Mouse (Mus musculus): ENCODE measurements at regions not wholly inside any gene's neighbourhood (a gene's known extent, or its start where the extent isn't known, plus 50 kb on each side); places are given as distances from the start of the nearest gene placed in this dataset.
A peak's percentile ranks its signal among the peaks of the same experiment; 100 is the strongest.

DNA sequence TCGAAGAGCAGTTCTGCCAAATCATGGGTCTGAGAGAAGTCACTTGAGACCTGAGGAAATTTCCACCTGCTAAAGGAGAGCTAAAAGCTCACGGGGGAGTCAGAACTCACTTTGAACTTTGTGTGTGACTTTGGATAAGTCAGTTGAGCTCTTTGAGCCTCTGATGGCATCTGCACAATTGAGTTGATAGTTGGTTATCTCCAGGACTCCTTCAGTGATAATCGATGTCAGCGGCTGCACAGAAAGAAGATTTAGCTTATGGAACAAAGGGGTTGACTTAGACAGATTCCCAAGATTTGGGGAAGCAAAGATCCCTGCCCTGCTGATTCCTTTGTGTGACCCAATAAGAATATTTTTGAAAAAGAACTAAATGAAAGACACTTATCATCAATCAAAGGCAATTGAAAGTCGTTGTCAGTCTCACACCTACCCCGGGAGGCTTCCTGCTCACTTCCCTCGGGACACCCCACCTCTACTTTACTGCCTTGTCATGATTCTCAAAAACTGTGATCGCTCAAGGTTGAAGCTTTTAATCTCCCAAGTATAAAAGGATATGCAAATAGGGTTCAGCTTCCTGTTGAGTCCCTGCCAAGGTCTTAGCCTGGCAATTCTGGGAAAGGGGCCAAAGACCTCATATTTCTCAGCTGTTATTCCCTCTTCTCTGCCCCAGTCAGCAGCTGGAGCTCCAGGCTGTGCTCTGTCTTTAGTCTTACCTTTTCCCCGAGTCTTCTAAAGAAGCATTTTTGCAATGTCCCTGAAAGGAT lies 145.4 kb downstream of the Dad1 start:
- Histone ChIP-seq H3K4me2 (ENCODE audit: low read length) (0 out of 2 replicates have a peak overlapping the region, but pooled peaks have one; percentile 8), H3K4me1 (replicated peaks; ENCODE audit: insufficient read depth, low read length) (peaks cover 5% of the 10 kb centered on the region; the same call in 1 of the 2 replicates), H3K4me3 (replicated peaks; ENCODE audit: low read depth, low read length) (no peak overlapping the region), H3K27ac (no peak overlapping the region), H3K36me3 (ENCODE audit: insufficient read depth, low read length) (no peaks in the 10 kb centered on the region), H3K9ac (ENCODE audit: low read depth, low read length) (no peak overlapping the region), H3K27me3 (ENCODE audit: insufficient read depth, low read length) (no peaks in the 10 kb centered on the region), H3K9me3 (replicated peaks; ENCODE audit: low read length) (no peaks in the 10 kb centered on the region)
- TF ChIP-seq CTCF (IDR thresholded peaks at IDR 0.05; ENCODE audit: low read depth), result no peak
- DNase-seq (ENCODE audit: low spot score), result peak; percentile 80
- 12% methylated on average over 9 of the region's 9 CpGs for WGBS
- peak; percentile 69; the same call in 1 of the 2 replicates for ATAC-seq (replicated peaks; ENCODE audit: low FRiP score, low read depth)

DNA sequence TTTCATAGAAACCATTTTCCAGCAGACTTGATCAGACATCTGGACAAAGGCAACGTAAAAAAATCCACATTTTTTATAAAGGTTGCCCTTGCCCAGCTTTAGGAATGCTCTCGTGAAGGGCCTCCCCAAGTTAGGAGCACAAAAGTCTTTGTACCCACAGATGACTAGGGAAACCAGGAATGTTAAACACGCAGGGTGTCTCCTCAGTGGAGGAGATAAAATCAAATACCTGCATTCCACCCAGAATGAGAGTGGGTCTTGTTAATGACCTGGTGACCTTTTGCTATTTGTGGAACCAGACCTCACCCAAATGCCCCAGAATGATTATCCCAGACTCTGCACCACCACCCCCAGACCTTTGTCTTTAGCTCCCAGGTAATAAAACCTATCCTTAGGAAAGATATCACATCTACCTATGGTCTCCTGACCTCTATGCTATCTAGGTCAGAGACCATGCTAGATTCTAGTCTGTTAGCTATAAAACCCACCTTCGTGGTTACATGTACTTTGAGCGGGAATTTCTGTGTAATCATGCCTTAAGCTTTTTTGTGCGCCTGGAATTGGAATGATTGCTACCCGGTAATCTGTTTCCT lies 146.6 kb downstream of the Dad1 start:
- no peak for ATAC-seq (replicated peaks; ENCODE audit: low FRiP score, low read depth)
- Histone ChIP-seq H3K9ac (ENCODE audit: low read depth, low read length) (no peak overlapping the region), H3K27me3 (ENCODE audit: insufficient read depth, low read length) (no peaks in the 10 kb centered on the region), H3K4me1 (replicated peaks; ENCODE audit: insufficient read depth, low read length) (peaks cover 5% of the 10 kb centered on the region; the same call in 1 of the 2 replicates), H3K9me3 (replicated peaks; ENCODE audit: low read length) (no peaks in the 10 kb centered on the region), H3K4me2 (ENCODE audit: low read length) (no peak overlapping the region), H3K36me3 (ENCODE audit: insufficient read depth, low read length) (no peaks in the 10 kb centered on the region), H3K4me3 (replicated peaks; ENCODE audit: low read depth, low read length) (no peak overlapping the region), H3K27ac (no peak overlapping the region)
- no peak for TF ChIP-seq CTCF (IDR thresholded peaks at IDR 0.05; ENCODE audit: low read depth)
- no peak for DNase-seq (ENCODE audit: low spot score)
- 77% methylated on average over 7 of the region's 7 CpGs for WGBS

DNA sequence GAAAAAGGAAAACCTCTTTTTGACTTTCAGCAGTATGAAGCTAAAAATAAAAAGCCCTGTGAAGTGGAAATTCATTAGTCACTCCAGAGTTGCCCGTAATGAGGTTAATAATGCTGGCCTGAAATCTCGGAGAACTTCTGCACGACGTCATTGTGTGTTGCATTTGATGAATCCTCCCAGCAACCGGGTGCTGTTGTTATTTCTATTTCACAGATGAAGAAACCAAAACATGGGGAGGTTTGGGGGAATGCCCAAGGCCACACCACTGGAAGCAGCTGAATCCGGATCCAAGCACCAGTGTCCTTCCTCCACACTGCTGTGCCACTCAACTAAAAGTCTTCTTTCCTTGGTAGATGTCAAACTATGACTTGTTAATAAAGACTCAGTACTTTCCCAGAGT lies 149.7 kb downstream of the Dad1 start:
- 58% methylated on average over 6 of the region's 6 CpGs for WGBS
- Histone ChIP-seq H3K9me3 (replicated peaks; ENCODE audit: low read length) (no peaks in the 10 kb centered on the region), H3K9ac (ENCODE audit: low read depth, low read length) (no peak overlapping the region), H3K36me3 (ENCODE audit: insufficient read depth, low read length) (no peaks in the 10 kb centered on the region), H3K27me3 (ENCODE audit: insufficient read depth, low read length) (no peaks in the 10 kb centered on the region), H3K27ac (no peak overlapping the region), H3K4me1 (replicated peaks; ENCODE audit: insufficient read depth, low read length) (peaks cover 5% of the 10 kb centered on the region; the same call in 1 of the 2 replicates), H3K4me2 (ENCODE audit: low read length) (no peak overlapping the region), H3K4me3 (replicated peaks; ENCODE audit: low read depth, low read length) (no peak overlapping the region)
- TF ChIP-seq CTCF (IDR thresholded peaks at IDR 0.05; ENCODE audit: low read depth), result no peak
- DNase-seq (ENCODE audit: low spot score) (no peak), ATAC-seq (replicated peaks; ENCODE audit: low FRiP score, low read depth) (no peak)

DNA sequence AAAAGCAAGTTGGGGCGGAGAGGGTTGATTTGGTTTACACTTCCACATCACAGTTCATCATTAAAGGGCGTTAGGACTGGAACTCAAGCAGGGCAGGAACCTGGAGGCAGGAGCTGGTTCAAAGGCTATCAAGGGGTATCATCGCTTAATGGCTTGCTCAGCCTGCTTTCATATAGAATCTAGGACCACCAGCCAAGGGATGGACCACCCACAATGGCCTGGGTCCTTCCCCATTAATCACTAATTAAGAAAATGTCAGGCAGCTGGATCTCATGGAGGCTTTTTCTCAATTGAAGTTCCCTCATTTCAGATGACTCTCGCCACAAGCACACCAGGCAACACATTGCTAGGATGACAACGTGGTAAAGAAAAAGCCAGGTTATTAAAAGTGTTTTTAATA lies 150.4 kb downstream of the Dad1 start:
- Histone ChIP-seq H3K27ac (no peak overlapping the region), H3K36me3 (ENCODE audit: insufficient read depth, low read length) (no peaks in the 10 kb centered on the region), H3K4me2 (ENCODE audit: low read length) (no peak overlapping the region), H3K4me3 (replicated peaks; ENCODE audit: low read depth, low read length) (no peak overlapping the region), H3K9ac (ENCODE audit: low read depth, low read length) (no peak overlapping the region), H3K9me3 (replicated peaks; ENCODE audit: low read length) (no peaks in the 10 kb centered on the region), H3K4me1 (replicated peaks; ENCODE audit: insufficient read depth, low read length) (peaks cover 1% of the 10 kb centered on the region; the same call in 1 of the 2 replicates), H3K27me3 (ENCODE audit: insufficient read depth, low read length) (no peaks in the 10 kb centered on the region)
- ATAC-seq (replicated peaks; ENCODE audit: low FRiP score, low read depth) (no peak), DNase-seq (ENCODE audit: low spot score) (no peak)
- 80% methylated on average over 5 of the region's 5 CpGs for WGBS
- no peak for TF ChIP-seq CTCF (IDR thresholded peaks at IDR 0.05; ENCODE audit: low read depth)

DNA sequence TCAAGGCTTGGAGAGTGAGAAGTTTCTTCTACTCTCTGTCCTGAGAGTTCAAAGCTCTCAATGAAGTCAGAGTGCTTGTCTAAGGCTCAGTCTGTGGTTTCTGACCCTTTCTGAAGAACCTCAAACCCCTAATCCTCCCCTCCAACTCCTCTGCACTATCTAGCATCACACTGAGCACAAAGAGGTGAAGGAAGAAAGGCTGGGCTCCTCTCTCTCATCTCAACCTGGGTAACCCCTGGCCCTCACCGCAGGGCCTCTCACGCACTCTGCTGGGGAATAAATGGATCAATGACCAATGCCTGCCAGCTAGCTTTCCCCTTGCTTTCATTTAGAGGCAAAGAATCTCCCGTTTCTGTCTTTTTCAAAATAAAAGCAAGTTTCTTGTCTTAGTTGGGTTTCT lies 150.8 kb downstream of the Dad1 start:
- Histone ChIP-seq H3K27me3 (ENCODE audit: insufficient read depth, low read length) (no peaks in the 10 kb centered on the region), H3K4me1 (replicated peaks; ENCODE audit: insufficient read depth, low read length) (peaks cover 2% of the 10 kb centered on the region; the same call in 1 of the 2 replicates), H3K4me2 (ENCODE audit: low read length) (no peak overlapping the region), H3K4me3 (replicated peaks; ENCODE audit: low read depth, low read length) (no peak overlapping the region), H3K27ac (no peak overlapping the region), H3K36me3 (ENCODE audit: insufficient read depth, low read length) (no peaks in the 10 kb centered on the region), H3K9me3 (replicated peaks; ENCODE audit: low read length) (no peaks in the 10 kb centered on the region), H3K9ac (ENCODE audit: low read depth, low read length) (no peak overlapping the region)
- TF ChIP-seq CTCF (IDR thresholded peaks at IDR 0.05; ENCODE audit: low read depth), result no peak
- ATAC-seq (replicated peaks; ENCODE audit: low FRiP score, low read depth) (no peak), DNase-seq (ENCODE audit: low spot score) (no peak)
- WGBS, result 74% methylated on average over 3 of the region's 3 CpGs

DNA sequence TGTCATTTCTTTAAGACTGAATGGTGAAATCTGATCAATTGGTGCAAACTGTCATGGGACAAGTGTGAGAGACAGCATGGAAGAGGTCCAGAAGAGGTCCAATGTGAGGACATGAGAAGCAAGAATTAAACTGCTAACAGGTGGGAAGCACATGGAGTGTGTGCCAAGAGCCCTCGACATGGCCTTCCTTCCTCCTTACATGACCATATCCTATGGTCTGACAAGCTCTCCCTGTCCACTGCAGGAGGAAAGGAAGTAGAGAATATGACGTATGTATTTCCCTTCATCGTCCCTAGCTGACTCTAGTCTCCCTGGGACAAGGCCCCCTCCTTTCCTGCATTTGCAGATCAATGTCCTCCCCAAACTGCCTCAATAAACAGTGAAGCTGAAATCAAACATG lies 152.1 kb downstream of the Dad1 start:
- Histone ChIP-seq H3K36me3 (ENCODE audit: insufficient read depth, low read length) (no peaks in the 10 kb centered on the region), H3K4me2 (ENCODE audit: low read length) (no peak overlapping the region), H3K4me3 (replicated peaks; ENCODE audit: low read depth, low read length) (no peak overlapping the region), H3K9me3 (replicated peaks; ENCODE audit: low read length) (no peaks in the 10 kb centered on the region), H3K4me1 (replicated peaks; ENCODE audit: insufficient read depth, low read length) (peaks cover 5% of the 10 kb centered on the region; the same call in 1 of the 2 replicates), H3K27me3 (ENCODE audit: insufficient read depth, low read length) (no peaks in the 10 kb centered on the region), H3K9ac (ENCODE audit: low read depth, low read length) (no peak overlapping the region), H3K27ac (no peak overlapping the region)
- ATAC-seq (replicated peaks; ENCODE audit: low FRiP score, low read depth), result no peak
- no peak for DNase-seq (ENCODE audit: low spot score)
- WGBS, result 36% methylated on average over 3 of the region's 3 CpGs
- TF ChIP-seq CTCF (IDR thresholded peaks at IDR 0.05; ENCODE audit: low read depth), result no peak

Data from kidney, postnatal 0 days (tissue).